Mouse (Mus musculus): ENCODE measurements at regions not wholly inside any gene's neighbourhood (a gene's known extent, or its start where the extent isn't known, plus 50 kb on each side); places are given as distances from the start of the nearest gene placed in this dataset.

DNA sequence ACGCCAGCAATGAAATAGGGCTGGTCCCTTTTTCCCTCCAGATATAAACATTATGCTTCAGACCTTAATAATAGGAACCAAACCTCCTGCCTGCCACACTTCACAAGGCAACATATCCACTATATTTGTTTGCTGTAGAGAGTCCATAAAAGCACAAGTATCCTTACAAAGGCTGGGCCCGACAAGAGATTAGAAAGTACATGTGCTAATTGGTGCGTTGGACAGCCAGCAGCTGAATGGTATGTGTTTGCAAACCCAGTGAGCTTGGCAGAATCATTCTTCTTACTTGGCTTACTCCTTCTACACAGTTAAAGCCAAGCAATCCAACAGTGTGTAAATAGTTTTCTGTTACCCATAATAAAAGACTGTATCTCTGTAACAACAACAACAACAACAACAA, 479.6 kb upstream of the Adamts9 start:
- whole genome bisulfite sequencing = 56% methylated on average over 3 of the region's 3 CpGs
- H3K9me3 ChIP-seq = no peaks in the 10 kb centered on the region
- no peak overlapping the region for H3K9ac ChIP-seq
- no peaks in the 10 kb centered on the region for H3K27me3 ChIP-seq
- no peak overlapping the region for H3K4me3 ChIP-seq
- H3K27ac ChIP-seq = no peak overlapping the region
- H3K4me1 ChIP-seq = no peaks in the 10 kb centered on the region
- no peak for ATAC-seq (ENCODE audit: borderline replicate concordance, extremely low read depth, low FRiP score, low TSS enrichment)
- no peak overlapping the region for H3K4me2 ChIP-seq
- no peaks in the 10 kb centered on the region for H3K36me3 ChIP-seq

- no peak overlapping the region for H3K27ac ChIP-seq
- no peak overlapping the region for H3K4me2 ChIP-seq
- no peak overlapping the region for H3K9ac ChIP-seq
- no peaks in the 10 kb centered on the region for H3K9me3 ChIP-seq
- no peaks in the 10 kb centered on the region for H3K4me1 ChIP-seq
- H3K36me3 ChIP-seq = no peaks in the 10 kb centered on the region
- no peaks in the 10 kb centered on the region for H3K27me3 ChIP-seq
- ATAC-seq (ENCODE audit: borderline replicate concordance, extremely low read depth, low FRiP score, low TSS enrichment) = no peak
- WGBS = 75% methylated on average over 4 of the region's 4 CpGs
- H3K4me3 ChIP-seq = no peak overlapping the region
These were observed 479.0 kb upstream of the Adamts9 start for GRCm38 (mm10) chr6:93422253-93422652.

DNA sequence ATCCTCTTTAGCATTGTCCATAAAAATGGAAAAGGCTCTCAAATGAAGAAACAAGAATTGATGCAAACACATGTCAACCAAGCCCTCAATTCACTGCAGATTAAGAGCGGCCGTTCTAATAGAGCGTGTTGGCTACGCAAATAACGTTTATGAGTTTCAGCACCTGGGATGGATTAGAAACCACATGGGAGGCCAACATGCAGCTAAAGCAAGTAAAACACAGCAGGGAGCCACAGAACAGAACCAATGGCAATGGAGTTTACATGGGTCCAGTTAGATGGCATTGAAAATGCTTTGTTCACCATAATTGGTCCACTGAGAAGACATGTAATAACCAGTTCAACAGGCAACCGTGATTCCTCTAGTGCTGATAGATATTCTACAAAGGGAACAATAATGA, 474.3 kb upstream of the Adamts9 start:
- no peaks in the 10 kb centered on the region for H3K9me3 ChIP-seq
- H3K4me1 ChIP-seq = no peaks in the 10 kb centered on the region
- H3K4me2 ChIP-seq = no peak overlapping the region
- no peak for ATAC-seq (ENCODE audit: borderline replicate concordance, extremely low read depth, low FRiP score, low TSS enrichment)
- WGBS = 88% methylated on average over 6 of the region's 6 CpGs
- no peaks in the 10 kb centered on the region for H3K27me3 ChIP-seq
- no peaks in the 10 kb centered on the region for H3K36me3 ChIP-seq
- H3K4me3 ChIP-seq = no peak overlapping the region
- no peak overlapping the region for H3K27ac ChIP-seq
- H3K9ac ChIP-seq = no peak overlapping the region

DNA sequence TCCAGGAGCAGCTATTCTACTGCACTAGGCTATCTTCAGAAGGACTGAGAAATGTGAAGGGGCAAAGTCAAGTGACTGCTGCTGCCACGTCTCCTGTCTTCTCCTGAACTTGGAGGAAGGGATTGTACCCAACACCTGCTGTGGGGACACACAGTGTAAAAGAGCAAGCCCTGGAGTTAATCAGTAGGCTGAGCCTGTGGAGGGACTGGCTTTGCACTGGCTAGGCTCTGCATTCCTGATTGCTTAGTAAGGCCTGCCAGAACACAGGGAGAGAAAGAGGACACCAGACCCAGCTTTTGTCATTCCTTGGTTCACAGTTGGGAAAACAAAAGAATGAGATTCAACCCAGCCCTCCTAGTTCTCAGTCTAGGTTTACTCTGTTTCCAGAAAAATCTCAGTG, 472.7 kb upstream of the Adamts9 start:
- Histone ChIP-seq H3K4me1 (peaks cover 2% of the 10 kb centered on the region; the same call in 1 of the 2 replicates), H3K4me2 (no peak overlapping the region), H3K36me3 (no peaks in the 10 kb centered on the region), H3K4me3 (no peak overlapping the region), H3K9ac (no peak overlapping the region), H3K27me3 (no peaks in the 10 kb centered on the region), H3K9me3 (no peaks in the 10 kb centered on the region), H3K27ac (no peak overlapping the region)
- 50% methylated on average over 1 of the region's 1 CpGs for WGBS
- ATAC-seq (ENCODE audit: borderline replicate concordance, extremely low read depth, low FRiP score, low TSS enrichment) = no peak

- Histone ChIP-seq H3K9ac (no peak overlapping the region), H3K4me3 (no peak overlapping the region), H3K4me1 (peaks cover 14% of the 10 kb centered on the region), H3K9me3 (no peaks in the 10 kb centered on the region), H3K27me3 (no peaks in the 10 kb centered on the region), H3K4me2 (no peak overlapping the region), H3K27ac (peak overlapping the region; percentile 56), H3K36me3 (no peaks in the 10 kb centered on the region)
- peak; percentile 27; the same call in 1 of the 2 replicates for ATAC-seq (ENCODE audit: borderline replicate concordance, extremely low read depth, low FRiP score, low TSS enrichment)
- 34% methylated on average over 3 of the region's 3 CpGs for WGBS
These were observed 467.8 kb upstream of the Adamts9 start for GRCm38 (mm10) chr6:93411077-93411452.

GRCm38 (mm10) chr6:93410416-93411076, 467.3 kb upstream of the Adamts9 start:
- Histone ChIP-seq H3K9ac (no peak overlapping the region), H3K27ac (peak overlapping the region; percentile 57)
- peak; percentile 94 for ATAC-seq (ENCODE audit: borderline replicate concordance, extremely low read depth, low FRiP score, low TSS enrichment)

DNA sequence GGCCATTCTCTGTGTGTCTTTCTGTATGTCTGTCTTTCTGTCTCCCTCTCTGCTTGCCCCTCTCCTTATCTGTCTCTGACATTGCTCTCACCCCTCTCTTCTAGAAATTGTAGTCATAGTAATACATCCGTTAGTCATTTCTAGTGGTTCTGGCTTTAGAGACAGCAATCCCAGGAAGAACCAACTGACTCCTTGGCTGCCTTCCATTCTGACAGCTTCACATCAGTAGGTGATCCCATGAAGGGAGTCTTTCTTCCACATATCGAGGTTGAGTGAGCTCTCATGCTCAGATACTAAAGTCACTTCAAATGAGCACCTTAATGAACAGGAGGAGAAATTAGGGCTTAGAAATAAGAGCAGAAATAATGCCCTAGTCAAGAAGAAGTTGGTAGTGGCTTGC, 455.3 kb upstream of the Adamts9 start:
- Histone ChIP-seq H3K27me3 (no peaks in the 10 kb centered on the region), H3K9me3 (no peaks in the 10 kb centered on the region), H3K4me2 (no peak overlapping the region), H3K4me1 (peaks cover 16% of the 10 kb centered on the region; the same call in 1 of the 2 replicates), H3K27ac (no peak overlapping the region), H3K9ac (no peak overlapping the region), H3K4me3 (no peak overlapping the region), H3K36me3 (no peaks in the 10 kb centered on the region)
- no peak for ATAC-seq (ENCODE audit: borderline replicate concordance, extremely low read depth, low FRiP score, low TSS enrichment)
- 49% methylated on average over 2 of the region's 2 CpGs for WGBS

More at GRCm38 (mm10) chr6:93410416-93411076, 467.3 kb upstream of the Adamts9 start:
- H3K9me3 ChIP-seq = no peaks in the 10 kb centered on the region
- H3K4me3 ChIP-seq = no peak overlapping the region
- no peak overlapping the region for H3K4me2 ChIP-seq
- H3K27me3 ChIP-seq = no peaks in the 10 kb centered on the region
- H3K36me3 ChIP-seq = no peaks in the 10 kb centered on the region
- WGBS = 22% methylated on average over 5 of the region's 5 CpGs
- peaks cover 14% of the 10 kb centered on the region for H3K4me1 ChIP-seq

DNA sequence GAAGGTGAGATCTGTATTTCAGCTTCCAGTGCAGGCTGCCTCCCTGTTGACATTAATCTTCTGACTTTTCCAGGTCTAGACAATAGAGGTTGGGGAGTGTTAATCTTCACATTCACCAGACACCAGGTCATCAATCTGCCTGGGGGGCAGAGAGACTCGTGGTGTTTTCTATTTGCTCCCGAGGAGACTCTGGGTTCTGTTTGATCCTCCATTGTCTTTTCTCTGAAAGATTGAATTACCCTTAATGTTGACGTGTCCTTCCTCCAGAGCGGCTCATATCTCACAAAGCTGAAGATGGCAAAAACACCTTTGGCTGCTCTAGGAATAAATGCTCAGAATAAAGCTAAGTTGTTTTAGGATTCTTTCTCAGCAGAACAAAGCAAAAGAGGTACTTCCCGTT, 453.8 kb upstream of the Adamts9 start:
- Histone ChIP-seq H3K9ac (no peak overlapping the region), H3K4me1 (peaks cover 16% of the 10 kb centered on the region; the same call in 1 of the 2 replicates), H3K9me3 (no peaks in the 10 kb centered on the region), H3K4me2 (no peak overlapping the region), H3K27ac (no peak overlapping the region), H3K4me3 (no peak overlapping the region), H3K36me3 (no peaks in the 10 kb centered on the region), H3K27me3 (no peaks in the 10 kb centered on the region)
- WGBS = 41% methylated on average over 5 of the region's 5 CpGs
- ATAC-seq (ENCODE audit: borderline replicate concordance, extremely low read depth, low FRiP score, low TSS enrichment) = no peak

DNA sequence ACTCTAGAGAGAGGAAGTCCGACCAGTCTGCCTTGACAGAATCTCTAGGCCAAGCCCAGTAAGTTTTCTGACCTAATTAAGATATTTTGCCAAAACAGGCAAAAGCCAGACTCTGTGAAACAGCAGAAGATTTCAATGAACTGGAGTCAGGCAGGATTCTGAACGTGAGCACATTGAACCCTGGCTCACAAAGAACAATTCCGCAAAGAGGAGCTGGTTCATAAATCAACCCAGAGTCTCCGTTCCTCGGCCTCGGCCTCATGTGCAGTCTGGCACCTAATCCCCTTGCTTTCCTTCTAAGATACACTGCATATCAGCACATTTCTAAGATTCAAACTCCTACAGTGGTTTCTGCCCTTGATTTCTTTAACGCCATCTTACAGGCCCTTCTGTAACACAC, 452.7 kb upstream of the Adamts9 start:
- H3K36me3 ChIP-seq = no peaks in the 10 kb centered on the region
- no peak for ATAC-seq (ENCODE audit: borderline replicate concordance, extremely low read depth, low FRiP score, low TSS enrichment)
- H3K9me3 ChIP-seq = no peaks in the 10 kb centered on the region
- H3K4me2 ChIP-seq = no peak overlapping the region
- H3K27me3 ChIP-seq = no peaks in the 10 kb centered on the region
- peaks cover 16% of the 10 kb centered on the region; the same call in 1 of the 2 replicates for H3K4me1 ChIP-seq
- WGBS = 50% methylated on average over 7 of the region's 7 CpGs
- H3K9ac ChIP-seq = no peak overlapping the region
- H3K27ac ChIP-seq = no peak overlapping the region; the same call in 1 of the 2 replicates
- no peak overlapping the region for H3K4me3 ChIP-seq

DNA sequence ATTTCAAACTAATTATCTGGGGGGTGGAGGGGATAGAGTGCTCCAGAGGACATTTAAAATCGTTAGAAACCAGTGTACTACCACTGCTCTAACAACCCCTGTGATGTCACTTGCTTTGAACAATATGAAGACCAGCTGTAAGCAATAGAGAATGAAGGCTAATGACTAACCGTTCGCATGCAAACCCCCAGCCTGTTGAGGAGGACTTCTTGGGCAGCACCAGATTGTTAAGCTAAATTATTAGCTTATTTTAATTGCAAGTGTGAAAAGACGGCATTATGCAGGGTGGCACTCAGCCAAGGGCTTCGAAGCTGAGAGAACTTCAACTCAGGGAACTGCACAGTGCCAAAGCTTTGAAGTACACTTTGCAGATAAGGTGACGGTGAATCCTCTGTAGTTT, 452.0 kb upstream of the Adamts9 start:
- Histone ChIP-seq H3K36me3 (no peaks in the 10 kb centered on the region), H3K9ac (no peak overlapping the region), H3K4me2 (no peak overlapping the region), H3K27ac (no peak overlapping the region), H3K4me3 (no peak overlapping the region), H3K27me3 (no peaks in the 10 kb centered on the region), H3K9me3 (no peaks in the 10 kb centered on the region), H3K4me1 (peaks cover 16% of the 10 kb centered on the region; the same call in 1 of the 2 replicates)
- no peak for ATAC-seq (ENCODE audit: borderline replicate concordance, extremely low read depth, low FRiP score, low TSS enrichment)
- WGBS = 26% methylated on average over 6 of the region's 6 CpGs

GRCm38 (mm10) chr6:93393551-93393950, 450.3 kb upstream of the Adamts9 start:
- WGBS = 83% methylated on average over 5 of the region's 5 CpGs
- Histone ChIP-seq H3K27me3 (no peaks in the 10 kb centered on the region), H3K4me2 (no peak overlapping the region), H3K9me3 (no peaks in the 10 kb centered on the region), H3K36me3 (no peaks in the 10 kb centered on the region), H3K4me3 (no peak overlapping the region), H3K9ac (no peak overlapping the region), H3K27ac (no peak overlapping the region), H3K4me1 (peaks cover 16% of the 10 kb centered on the region; the same call in 1 of the 2 replicates)
- ATAC-seq (ENCODE audit: borderline replicate concordance, extremely low read depth, low FRiP score, low TSS enrichment) = no peak

GRCm38 (mm10) chr6:93392402-93392801, 449.1 kb upstream of the Adamts9 start:
- H3K36me3 ChIP-seq = no peaks in the 10 kb centered on the region
- ATAC-seq (ENCODE audit: borderline replicate concordance, extremely low read depth, low FRiP score, low TSS enrichment) = no peak
- no peaks in the 10 kb centered on the region for H3K9me3 ChIP-seq
- H3K4me3 ChIP-seq = no peak overlapping the region
- no peak overlapping the region for H3K27ac ChIP-seq
- H3K27me3 ChIP-seq = no peaks in the 10 kb centered on the region
- H3K4me1 ChIP-seq = peaks cover 16% of the 10 kb centered on the region; the same call in 1 of the 2 replicates
- H3K4me2 ChIP-seq = no peak overlapping the region
- H3K9ac ChIP-seq = no peak overlapping the region
- WGBS = 79% methylated on average over 6 of the region's 6 CpGs
